Mouse (Mus musculus) Patski (cell line): ENCODE results near the gene Slc6a12. TPM values are rescaled to one million over a fixed set of nuclear protein-coding genes. Genes with fewer than 3 reads are reported as not detected.

ENCODE experiments used
- ATAC-seq: fragments of 100-300 bp; one replicate; pipeline ENCODE4 v1.8.0; 2021
- CTCF ChIA-PET: fragments of 350-600 bp; sonication (Branson Sonifier 250); formaldehyde crosslinking; loops from one replicate; lab custom pipeline; 2022; ENCODE audit warnings: inconsistent platforms; lab: Charles Lee
- POLR2A ChIA-PET: fragments of 350-600 bp; sonication (Branson Sonifier 250); formaldehyde crosslinking; loops from one replicate; lab custom pipeline; 2022; ENCODE audit warnings: antibody characterized with exemption, inconsistent platforms; lab: Charles Lee
- DNase-seq: peaks from one replicate; pipeline ENCODE4 v3.0.0-alpha.2; 2011; ENCODE audit warnings: low read depth, low spot score
- H3K27me3 ChIP-seq: fragments of 371-371 bp; one replicate; pipeline ENCODE4 v1.5.1; 2021
- CTCF ChIP-seq: fragments of 100-300 bp; IDR thresholded peaks from one replicate; pipeline ENCODE4 v1.5.1; 2021
- in situ Hi-C: fragments of 300-500 bp; cut with MboI; formaldehyde crosslinking; loops from 3 replicates; pipeline ENCODE4 v1.11.1; 2018; ENCODE audit warnings: low pct_unique_long_range_greater_than_20kb, mixed read lengths
- polyA plus RNA-seq: library from polyadenylated mRNA; unstranded; gene quantifications from one replicate; pipeline ENCODE4 v1.2.3, GENCODE M21; 2021

Slc6a12 gene
- polyA plus RNA-seq, 1 experiment from 2014 or later, result 0.23 TPM

GRCm38 (mm10) chr6:121371197-121371980 is 28.5 kb downstream of the Slc6a12 start:
- CTCF ChIA-PET, result no interaction called here
- POLR2A ChIA-PET, result no interaction called here
- no peak for TF ChIP-seq CTCF
- ATAC-seq, result no peak
- no peaks in the 10 kb centered on the region for H3K27me3 ChIP-seq
- no peak for DNase-seq
- in situ Hi-C loops, result no loop called here

GRCm38 (mm10) chr6:121376159-121376558 is 33.3 kb downstream of the Slc6a12 start:
- TF ChIP-seq CTCF, result no peak
- ChIA-PET POLR2A (no interaction called here), CTCF (no interaction called here)
- no peaks in the 10 kb centered on the region for H3K27me3 ChIP-seq
- in situ Hi-C loops, result no loop called here
- ATAC-seq, result no peak
- DNase-seq, result no peak

- CTCF ChIA-PET, result no interaction called here
- POLR2A ChIA-PET, result no interaction called here
- H3K27me3 ChIP-seq, result no peaks in the 10 kb centered on the region
- ATAC-seq, result no peak
- in situ Hi-C loops, result no loop called here
- no peak for TF ChIP-seq CTCF
- DNase-seq, result no peak
Measured at GRCm38 (mm10) chr6:121378256-121378655, 35.4 kb downstream of the Slc6a12 start.

- peaks cover 6% of the 10 kb centered on the region for H3K27me3 ChIP-seq
- ATAC-seq, result no peak
- ChIA-PET POLR2A (no interaction called here), CTCF (no interaction called here)
- TF ChIP-seq CTCF, result no peak
- DNase-seq, result no peak
- in situ Hi-C loops, result no loop called here
Measured at GRCm38 (mm10) chr6:121380576-121380975, 37.7 kb downstream of the Slc6a12 start.

GRCm38 (mm10) chr6:121382071-121382470 is 39.2 kb downstream of the Slc6a12 start:
- ChIA-PET POLR2A (no interaction called here), CTCF (no interaction called here)
- TF ChIP-seq CTCF, result no peak
- ATAC-seq (no peak), DNase-seq (no peak)
- H3K27me3 ChIP-seq, result peaks cover 10% of the 10 kb centered on the region
- in situ Hi-C loops, result no loop called here

DNA sequence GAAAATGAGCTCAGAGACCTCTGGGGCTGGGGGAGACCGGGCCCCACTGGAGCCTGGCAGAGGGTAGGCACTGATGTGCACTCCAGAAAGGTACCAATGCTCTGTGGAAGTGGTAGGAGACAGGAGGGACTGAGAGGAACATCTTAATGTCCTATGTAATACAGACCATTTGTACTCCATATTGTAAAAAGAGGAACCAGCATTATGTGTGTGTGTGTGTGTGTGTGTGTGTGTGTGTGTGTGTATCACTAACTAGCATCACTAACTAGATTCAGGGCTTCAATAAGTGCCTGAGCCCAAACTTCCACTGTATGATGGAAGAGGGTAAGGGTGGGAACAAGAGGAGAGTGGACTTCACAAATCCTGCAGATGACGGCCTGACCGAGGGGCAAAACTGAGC is 42.5 kb downstream of the Slc6a12 start:
- POLR2A ChIA-PET, result no interaction called here
- DNase-seq, result no peak
- H3K27me3 ChIP-seq, result peaks cover 16% of the 10 kb centered on the region
- in situ Hi-C loops, result no loop called here
- TF ChIP-seq CTCF, result no peak
- no peak for ATAC-seq
- CTCF ChIA-PET, result no interaction called here

GRCm38 (mm10) chr6:121392610-121393252 is 49.9 kb downstream of the Slc6a12 start:
- in situ Hi-C loops, result no loop called here
- H3K27me3 ChIP-seq, result peaks cover 3% of the 10 kb centered on the region
- ATAC-seq, result no peak
- ChIA-PET CTCF (no interaction called here), POLR2A (no interaction called here)
- DNase-seq, result no peak
- no peak for TF ChIP-seq CTCF

- H3K27me3 ChIP-seq, result no peaks in the 10 kb centered on the region
- in situ Hi-C loops, result no loop called here
- ChIA-PET POLR2A (no interaction called here), CTCF (no interaction called here)
- no peak for ATAC-seq
- no peak for TF ChIP-seq CTCF
- DNase-seq, result no peak
Measured at GRCm38 (mm10) chr6:121401140-121401539, 58.3 kb downstream of the Slc6a12 start.

GRCm38 (mm10) chr6:121401826-121402660 is 59.2 kb downstream of the Slc6a12 start:
- no peak for DNase-seq
- ChIA-PET CTCF (no interaction called here), POLR2A (no interaction called here)
- no peaks in the 10 kb centered on the region for H3K27me3 ChIP-seq
- TF ChIP-seq CTCF, result no peak
- in situ Hi-C loops, result no loop called here
- no peak for ATAC-seq

DNA sequence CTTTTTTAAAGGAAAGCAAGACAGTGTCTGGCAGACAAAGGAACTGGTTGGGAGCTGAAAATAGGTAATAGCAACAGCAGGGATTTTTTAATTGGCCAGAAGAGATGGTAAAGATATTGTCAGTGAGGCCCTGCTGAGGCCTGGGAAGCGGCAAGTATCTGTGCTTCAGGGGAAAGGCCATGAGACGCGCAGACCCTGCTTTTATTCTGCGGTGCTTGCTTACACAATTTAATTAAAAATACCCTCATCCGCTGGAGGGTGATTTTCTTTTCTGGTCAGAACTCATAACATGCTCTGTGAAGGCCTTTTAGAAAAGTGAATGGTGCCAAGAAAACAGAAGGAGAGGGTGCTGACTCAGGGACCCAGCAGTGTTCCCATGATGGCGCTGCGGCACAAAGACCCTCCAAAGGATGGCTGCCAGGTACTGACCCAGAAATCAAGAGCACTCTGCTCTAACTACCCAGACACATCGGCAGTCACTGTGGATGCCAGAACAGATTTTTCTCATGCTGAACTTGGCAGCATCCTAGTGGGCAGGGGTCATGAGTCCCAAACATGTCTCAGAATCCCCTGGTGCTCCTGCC is 59.9 kb downstream of the Slc6a12 start:
- no peaks in the 10 kb centered on the region for H3K27me3 ChIP-seq
- ATAC-seq, result no peak
- ChIA-PET CTCF (no interaction called here), POLR2A (no interaction called here)
- DNase-seq, result no peak
- TF ChIP-seq CTCF, result no peak
- in situ Hi-C loops, result no loop called here

DNA sequence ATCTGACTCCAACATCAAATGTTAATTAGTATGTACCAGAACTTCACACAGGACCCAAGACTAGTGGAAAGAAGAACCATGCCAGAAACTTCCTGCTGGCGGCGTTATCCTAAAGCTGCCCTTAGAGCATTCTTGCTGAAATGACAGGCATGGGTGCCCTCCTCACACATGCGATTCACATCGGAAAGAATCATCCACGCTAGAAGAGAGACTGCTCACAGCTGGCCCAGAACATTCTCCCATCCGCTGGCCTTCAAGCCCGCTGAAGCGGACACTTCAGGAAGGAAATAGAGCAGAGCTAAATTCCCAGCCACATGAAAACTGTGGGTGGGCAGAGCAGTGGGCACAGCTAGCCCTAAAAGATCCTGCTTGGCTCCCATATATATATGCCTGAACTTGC is 62.4 kb downstream of the Slc6a12 start:
- in situ Hi-C loops, result no loop called here
- DNase-seq (no peak), ATAC-seq (no peak)
- no peak for TF ChIP-seq CTCF
- H3K27me3 ChIP-seq, result no peaks in the 10 kb centered on the region
- POLR2A ChIA-PET, result no interaction called here
- CTCF ChIA-PET, result interaction anchor here (1.0 kb wide), 1 partner anchor 29 kb away, joined by 3 read pairs; no protein-coding TSS in a partner anchor
